Mouse (Mus musculus) granulocyte monocyte progenitor cell, adult 5-6 weeks (primary cell): Measurements from ENCODE around the gene Ubp1. TPM values are rescaled to one million over a fixed set of nuclear protein-coding genes. Genes with fewer than 3 reads are reported as not detected.

Source experiments
- ATAC-seq: replicated peaks from 2 replicates; pipeline ENCODE4 v1.8.0; 2016; ENCODE audit warnings: mild to moderate bottlenecking, moderate TSS enrichment, inconsistent platforms; ENCODE audit not compliant: poor library complexity, severe bottlenecking
- total RNA-seq, 2 experiments: library from RNA; stranded (forward) in 1 of 2; stranded (reverse) in 1 of 2; fragments of 200-712, 200-1000 nt in 1 of 2; fragments of >200 nt in 1 of 2; fragmentation: Nextera tagmentation in 1 of 2; gene quantifications; 2 replicates each; pipeline ENCODE4 v1.2.3; 2014 to 2017

The Ubp1 gene
- total RNA-seq, 2 experiments from 2014 or later, result 52.0 to 65.3 TPM

GRCm38 (mm10) chr9:113966838-113967237 lies 36.1 kb downstream of the Ubp1 start:
- ATAC-seq, result no peak

- peak; percentile 17; the same call in 1 of the 2 replicates for ATAC-seq
Measured at GRCm38 (mm10) chr9:113968967-113969366, 38.2 kb downstream of the Ubp1 start.

- ATAC-seq, result no peak
Measured at GRCm38 (mm10) chr9:113969399-113969798, 38.7 kb downstream of the Ubp1 start.

- ATAC-seq, result no peak
Measured at GRCm38 (mm10) chr9:113970041-113970440, 39.3 kb downstream of the Ubp1 start.

GRCm38 (mm10) chr9:113971615-113972014 lies 40.9 kb downstream of the Ubp1 start:
- no peak for ATAC-seq

GRCm38 (mm10) chr9:113973857-113974256 lies 43.1 kb downstream of the Ubp1 start:
- ATAC-seq, result no peak

GRCm38 (mm10) chr9:113974945-113975344 lies 44.2 kb downstream of the Ubp1 start:
- ATAC-seq, result no peak

GRCm38 (mm10) chr9:113975442-113975841 lies 44.7 kb downstream of the Ubp1 start:
- ATAC-seq, result no peak

- ATAC-seq, result no peak
Measured at GRCm38 (mm10) chr9:113976264-113976663, 45.5 kb downstream of the Ubp1 start.

- no peak for ATAC-seq
Measured at GRCm38 (mm10) chr9:113977225-113977840, 46.6 kb downstream of the Ubp1 start.

GRCm38 (mm10) chr9:113978656-113979055 lies 47.9 kb downstream of the Ubp1 start:
- peak; percentile 25; the same call in 1 of the 2 replicates for ATAC-seq

GRCm38 (mm10) chr9:113979356-113979755 lies 48.6 kb downstream of the Ubp1 start:
- no peak for ATAC-seq

- no peak for ATAC-seq
Measured at GRCm38 (mm10) chr9:113981099-113981880, 50.6 kb downstream of the Ubp1 start.

- no peak for ATAC-seq
Measured at GRCm38 (mm10) chr9:113982451-113982850, 51.7 kb downstream of the Ubp1 start.

- ATAC-seq, result no peak
Measured at GRCm38 (mm10) chr9:113982883-113983670, 52.3 kb downstream of the Ubp1 start.

- no peak for ATAC-seq
Measured at GRCm38 (mm10) chr9:113984946-113985620, 54.3 kb downstream of the Ubp1 start.

GRCm38 (mm10) chr9:113990547-113991248 lies 60.0 kb downstream of the Ubp1 start:
- peak; percentile 93 for ATAC-seq

GRCm38 (mm10) chr9:113992810-113993209 lies 62.1 kb downstream of the Ubp1 start:
- ATAC-seq, result no peak

GRCm38 (mm10) chr9:113998311-113998710 lies 67.6 kb downstream of the Ubp1 start:
- ATAC-seq, result no peak

- ATAC-seq, result no peak
Measured at GRCm38 (mm10) chr9:114006801-114007200, 76.1 kb downstream of the Ubp1 start.
